Mouse (Mus musculus) midbrain, embryonic 15.5 days (tissue): ENCODE measurements around the gene Slc30a5. TPM values are rescaled to one million over a fixed set of nuclear protein-coding genes. Genes with fewer than 3 reads are reported as not detected.
"Not testable (repeated sequence)": the region's sequence is repeated elsewhere in the genome, so short reads cannot be mapped to it uniquely, and the experiment has no call there.

Source experiments
- ATAC-seq: fragments of 200-750 bp; cut with Nextera tagmentation; replicated peaks from 2 replicates; pipeline ENCODE4 v1.8.0; 2017; ENCODE audit warnings: moderate TSS enrichment
- H3K27ac ChIP-seq: fragments of 300-500 bp; sonication (generic); 2 replicates; pipeline ENCODE4 v1.5.1; 2015; ENCODE audit warnings: mild to moderate bottlenecking, inconsistent platforms
- H3K27me3 ChIP-seq: fragments of 300-500 bp; sonication (generic); replicated peaks from 2 replicates; pipeline ENCODE4 v1.6.1; 2015; ENCODE audit warnings: inconsistent platforms
- H3K36me3 ChIP-seq: fragments of 300-500 bp; sonication (generic); replicated peaks from 2 replicates; pipeline ENCODE4 v1.6.1; 2015; ENCODE audit warnings: inconsistent platforms
- H3K4me1 ChIP-seq: fragments of 300-500 bp; sonication (generic); 2 replicates; pipeline ENCODE4 v1.6.1; 2015; ENCODE audit warnings: inconsistent platforms
- H3K4me2 ChIP-seq: fragments of 300-500 bp; sonication (generic); 2 replicates; pipeline ENCODE4 v1.6.1; 2015; ENCODE audit warnings: inconsistent platforms, mild to moderate bottlenecking, moderate library complexity
- H3K4me3 ChIP-seq: fragments of 300-500 bp; sonication (generic); 2 replicates; pipeline ENCODE4 v1.5.1; 2015; ENCODE audit warnings: mild to moderate bottlenecking, inconsistent platforms
- H3K9ac ChIP-seq: fragments of 300-500 bp; sonication (generic); 2 replicates; pipeline ENCODE4 v1.6.1; 2015; ENCODE audit warnings: mild to moderate bottlenecking, inconsistent platforms
- H3K9me3 ChIP-seq: fragments of 300-500 bp; sonication (generic); 2 replicates; pipeline ENCODE4 v1.6.1; 2016; ENCODE audit warnings: inconsistent platforms
- WGBS: fragments of 180-500 bp; shearing (Covaris S2); methylation state at CpG from one replicate; pipeline ENCODE4 v1.1.7; 2015; ENCODE audit warnings: mixed read lengths; 5-methylcytosine and 5-hydroxymethylcytosine counted together
- polyA plus RNA-seq: library from polyadenylated mRNA; unstranded; fragments of >200 nt; fragmentation: Nextera tagmentation; extraction: Ambion mirVana; gene quantifications from 2 replicates; pipeline ENCODE4 v1.2.1, GENCODE M21; 2015

Slc30a5 gene
- polyA plus RNA-seq, 1 experiment from 2014 or later: 32.7 TPM

DNA sequence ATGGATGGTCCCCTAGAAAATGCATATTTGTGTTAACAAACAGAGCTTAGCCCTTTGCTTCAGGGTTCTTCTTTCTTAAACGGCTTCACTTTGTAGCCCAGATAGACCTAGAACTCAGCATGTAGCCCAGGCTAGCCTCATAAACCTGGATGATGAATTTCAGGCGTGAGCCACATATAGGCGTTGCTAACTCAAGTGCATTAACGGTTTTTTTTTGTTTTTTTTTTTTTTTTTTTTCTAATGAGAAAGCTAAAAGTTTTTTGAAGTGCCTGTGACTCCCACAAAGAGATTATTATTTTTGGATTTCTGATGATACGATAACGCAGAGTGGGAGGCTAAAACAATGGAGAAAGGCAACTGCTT, 394 bp upstream of the Slc30a5 start:
- Histone ChIP-seq H3K4me1 (peaks cover 20% of the 10 kb centered on the region), H3K9ac (no peak overlapping the region), H3K27me3 (0 out of 2 replicates have a peak, but pooled peaks cover 4% of the 10 kb centered on the region), H3K27ac (peak overlapping the region; percentile 88; the same call in 1 of the 2 replicates), H3K36me3 (no peaks in the 10 kb centered on the region), H3K9me3 (no peaks in the 10 kb centered on the region), H3K4me3 (peak overlapping the region; percentile 86), H3K4me2 (peak overlapping the region; percentile 80; the same call in 1 of the 2 replicates)
- 53% methylated on average over 6 of the region's 6 CpGs for WGBS
- ATAC-seq: no peak

GRCm38 (mm10) chr13:100832188-100832587, 1.0 kb downstream of the Slc30a5 start:
- Histone ChIP-seq H3K4me3 (peak overlapping the region; percentile 86), H3K9ac (peak overlapping the region; percentile 89), H3K27ac (no peak overlapping the region), H3K27me3 (0 out of 2 replicates have a peak, but pooled peaks cover 4% of the 10 kb centered on the region), H3K4me2 (peak overlapping the region; percentile 80), H3K4me1 (peaks cover 20% of the 10 kb centered on the region), H3K9me3 (no peaks in the 10 kb centered on the region), H3K36me3 (0 out of 2 replicates have a peak, but pooled peaks cover under 1% of the 10 kb centered on the region)
- 8% methylated on average over 8 of the region's 8 CpGs for WGBS
- no peak for ATAC-seq

DNA sequence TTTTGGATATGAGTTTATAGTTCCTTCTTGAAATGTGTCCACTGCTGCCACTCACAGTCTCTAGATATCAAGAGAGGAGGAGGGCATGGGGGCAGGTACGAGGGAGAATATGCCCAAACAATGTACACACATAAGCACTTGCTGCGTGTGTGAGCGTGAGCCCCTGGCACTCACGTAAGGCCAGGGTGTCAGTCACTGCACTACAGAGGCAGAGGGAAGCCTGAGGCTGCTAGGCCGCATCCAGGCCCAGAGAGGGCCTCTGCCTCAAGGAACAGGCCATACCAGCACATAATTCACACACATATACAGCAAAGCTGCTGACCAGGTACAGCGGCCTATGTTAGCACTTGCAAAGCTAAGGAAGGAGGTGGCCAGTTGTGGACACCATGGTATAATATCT, 2.1 kb downstream of the Slc30a5 start:
- WGBS: 86% methylated on average over 6 of the region's 6 CpGs
- H3K36me3 ChIP-seq: 0 out of 2 replicates have a peak, but pooled peaks cover 4% of the 10 kb centered on the region
- no peak overlapping the region for H3K9ac ChIP-seq
- no peak for ATAC-seq
- H3K9me3 ChIP-seq: no peaks in the 10 kb centered on the region
- peaks cover 20% of the 10 kb centered on the region for H3K4me1 ChIP-seq
- no peaks in the 10 kb centered on the region for H3K27me3 ChIP-seq
- no peak overlapping the region for H3K4me2 ChIP-seq
- no peak overlapping the region for H3K27ac ChIP-seq
- H3K4me3 ChIP-seq: no peak overlapping the region

- Histone ChIP-seq H3K4me3 (no peak overlapping the region), H3K4me1 (0 out of 2 replicates have a peak, but pooled peaks cover 3% of the 10 kb centered on the region), H3K27me3 (no peaks in the 10 kb centered on the region), H3K27ac (no peak overlapping the region), H3K9ac (no peak overlapping the region), H3K9me3 (no peaks in the 10 kb centered on the region), H3K4me2 (no peak overlapping the region), H3K36me3 (peaks cover 24% of the 10 kb centered on the region; the same call in 1 of the 2 replicates)
- no peak for ATAC-seq
- 90% methylated on average over 9 of the region's 9 CpGs for WGBS
Observed at GRCm38 (mm10) chr13:100825627-100826410, 7.4 kb downstream of the Slc30a5 start.

- Histone ChIP-seq H3K27ac (no peak overlapping the region), H3K4me3 (no peak overlapping the region), H3K9ac (no peak overlapping the region), H3K9me3 (no peaks in the 10 kb centered on the region), H3K27me3 (no peaks in the 10 kb centered on the region), H3K36me3 (peaks cover 31% of the 10 kb centered on the region; the same call in 1 of the 2 replicates), H3K4me2 (no peak overlapping the region), H3K4me1 (no peaks in the 10 kb centered on the region)
- 98% methylated on average over 3 of the region's 3 CpGs for WGBS
- ATAC-seq: no peak
Observed at GRCm38 (mm10) chr13:100824916-100825315, 8.3 kb downstream of the Slc30a5 start.

- Histone ChIP-seq H3K9ac (no peak overlapping the region), H3K4me2 (no peak overlapping the region)
- 89% methylated on average over 6 of the region's 6 CpGs for WGBS
Observed at GRCm38 (mm10) chr13:100824306-100824705, 8.9 kb downstream of the Slc30a5 start.

GRCm38 (mm10) chr13:100823863-100824262, 9.4 kb downstream of the Slc30a5 start:
- Histone ChIP-seq H3K27me3 (no peaks in the 10 kb centered on the region), H3K9ac (no peak overlapping the region), H3K27ac (no peak overlapping the region), H3K9me3 (no peaks in the 10 kb centered on the region), H3K4me3 (no peak overlapping the region), H3K4me2 (no peak overlapping the region), H3K36me3 (peaks cover 37% of the 10 kb centered on the region; the same call in 1 of the 2 replicates), H3K4me1 (no peaks in the 10 kb centered on the region)
- WGBS: 97% methylated on average over 3 of the region's 3 CpGs
- no peak for ATAC-seq

More at GRCm38 (mm10) chr13:100824306-100824705, 8.9 kb downstream of the Slc30a5 start:
- H3K4me1 ChIP-seq: no peaks in the 10 kb centered on the region
- H3K27me3 ChIP-seq: no peaks in the 10 kb centered on the region
- H3K9me3 ChIP-seq: no peaks in the 10 kb centered on the region
- H3K36me3 ChIP-seq: peaks cover 35% of the 10 kb centered on the region; the same call in 1 of the 2 replicates
- no peak overlapping the region for H3K4me3 ChIP-seq
- H3K27ac ChIP-seq: no peak overlapping the region
- no peak for ATAC-seq

DNA sequence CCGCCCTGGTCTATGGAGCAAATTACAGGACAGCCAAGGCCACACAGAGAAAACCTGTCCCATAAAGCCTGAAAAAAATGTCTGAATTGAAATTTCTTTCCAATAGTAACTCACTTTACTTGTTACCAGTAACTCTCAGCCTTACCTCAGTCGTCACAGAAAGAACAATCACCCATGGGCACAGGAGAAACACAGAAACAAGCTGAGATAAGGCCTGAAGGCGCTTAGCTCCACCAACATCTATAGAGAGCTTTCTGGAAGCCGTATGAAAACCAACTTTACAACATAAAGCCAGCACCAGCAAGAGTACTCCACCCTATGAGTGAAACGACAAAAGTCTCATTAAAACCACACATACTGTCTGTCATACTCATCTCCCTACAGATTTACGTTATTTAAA, 18.8 kb downstream of the Slc30a5 start:
- no peak for ATAC-seq
- Histone ChIP-seq H3K9me3 (no peaks in the 10 kb centered on the region), H3K4me3 (no peak overlapping the region), H3K27me3 (no peaks in the 10 kb centered on the region), H3K9ac (no peak overlapping the region), H3K27ac (no peak overlapping the region), H3K4me2 (no peak overlapping the region), H3K36me3 (peaks cover 42% of the 10 kb centered on the region), H3K4me1 (no peaks in the 10 kb centered on the region)
- 93% methylated on average over 6 of the region's 6 CpGs for WGBS

- H3K4me3 ChIP-seq: no peak overlapping the region
- H3K4me2 ChIP-seq: no peak overlapping the region
- no peaks in the 10 kb centered on the region for H3K4me1 ChIP-seq
- whole genome bisulfite sequencing: 94% methylated on average over 3 of the region's 3 CpGs
- H3K9me3 ChIP-seq: no peaks in the 10 kb centered on the region
- no peak for ATAC-seq
- peaks cover 60% of the 10 kb centered on the region for H3K36me3 ChIP-seq
- H3K27ac ChIP-seq: no peak overlapping the region
- H3K9ac ChIP-seq: no peak overlapping the region
- H3K27me3 ChIP-seq: no peaks in the 10 kb centered on the region
Observed at GRCm38 (mm10) chr13:100805776-100806175, 27.5 kb downstream of the Slc30a5 start.

DNA sequence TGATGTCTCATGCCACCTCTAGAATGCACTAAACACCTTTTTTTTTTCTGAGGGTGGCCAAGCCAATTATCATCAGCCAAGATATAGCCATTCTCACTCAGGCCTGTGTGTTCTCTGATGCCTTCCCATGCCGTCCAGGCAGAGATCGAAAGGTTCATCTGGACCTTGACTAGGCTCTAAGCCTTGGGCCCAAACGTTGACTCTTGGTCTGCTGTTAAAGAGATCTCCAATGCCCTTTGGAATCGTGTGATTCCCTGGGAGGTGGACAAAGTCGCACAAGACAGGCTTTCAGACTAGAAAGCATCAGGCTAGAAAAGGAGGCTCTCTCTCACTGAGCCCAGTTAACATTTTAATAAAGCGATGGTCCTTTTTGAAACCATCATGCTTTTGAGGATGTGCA, 36.1 kb downstream of the Slc30a5 start:
- Histone ChIP-seq H3K4me2 (no peak overlapping the region), H3K27me3 (no peaks in the 10 kb centered on the region), H3K9me3 (no peaks in the 10 kb centered on the region), H3K9ac (no peak overlapping the region), H3K4me3 (no peak overlapping the region), H3K36me3 (peaks cover 10% of the 10 kb centered on the region; the same call in 1 of the 2 replicates), H3K27ac (no peak overlapping the region), H3K4me1 (no peaks in the 10 kb centered on the region)
- ATAC-seq: no peak
- 91% methylated on average over 6 of the region's 6 CpGs for WGBS

DNA sequence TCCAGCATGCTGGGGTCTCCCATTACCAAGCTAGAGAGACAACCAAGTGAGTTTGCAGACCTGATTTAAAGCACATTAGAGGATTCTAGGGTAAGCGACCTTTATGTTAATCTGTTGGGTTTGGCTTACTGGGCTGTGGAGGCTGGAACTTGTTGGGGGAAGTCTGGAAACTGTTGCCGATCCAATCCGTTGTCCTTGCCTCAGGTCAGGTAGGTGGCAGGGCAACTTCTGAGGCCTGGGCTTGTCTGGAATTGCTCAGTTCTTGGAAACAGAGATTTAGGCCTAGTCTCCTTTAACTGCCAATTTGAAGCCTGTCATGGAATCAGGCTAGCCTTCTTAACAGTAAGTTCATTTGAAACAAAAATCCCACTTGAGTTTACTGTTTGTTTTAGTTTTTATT, 44.1 kb downstream of the Slc30a5 start:
- Histone ChIP-seq H3K4me2 (no peak overlapping the region), H3K9me3 (no peaks in the 10 kb centered on the region), H3K27ac (no peak overlapping the region), H3K9ac (no peak overlapping the region), H3K4me1 (peaks cover 8% of the 10 kb centered on the region), H3K27me3 (no peaks in the 10 kb centered on the region), H3K36me3 (no peaks in the 10 kb centered on the region), H3K4me3 (no peak overlapping the region)
- WGBS: 87% methylated on average over 3 of the region's 3 CpGs
- ATAC-seq: no peak

DNA sequence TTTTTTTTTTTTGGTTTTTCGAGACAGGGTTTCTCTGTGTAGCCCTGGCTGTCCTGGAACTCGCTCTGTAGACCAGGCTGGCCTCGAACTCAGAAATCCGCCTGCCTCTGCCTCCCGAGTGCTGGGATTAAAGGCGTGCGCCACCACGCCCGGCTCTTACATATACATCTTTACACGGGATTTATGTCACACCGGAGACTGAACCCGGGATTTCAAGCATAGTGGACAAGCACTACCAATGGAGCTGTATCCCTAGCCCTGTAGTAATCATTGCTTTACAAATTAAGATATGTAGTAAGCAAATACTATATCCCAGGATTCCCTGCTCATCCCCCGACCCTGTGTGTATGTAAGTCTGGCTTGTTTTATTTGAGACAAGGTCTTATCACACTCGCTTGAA, 45.2 kb downstream of the Slc30a5 start:
- ATAC-seq, H3K36me3 ChIP-seq, H3K4me1 ChIP-seq, H3K9me3 ChIP-seq, H3K4me3 ChIP-seq, H3K27me3 ChIP-seq, H3K9ac ChIP-seq, H3K27ac ChIP-seq, H3K4me2 ChIP-seq: not testable (repeated sequence)
- WGBS: 97% methylated on average over 11 of the region's 14 CpGs
